Mouse (Mus musculus): ENCODE measurements around the gene B4galnt2.
"Not testable (repeated sequence)": the region's sequence is repeated elsewhere in the genome, so short reads cannot be mapped to it uniquely, and the experiment has no call there.

The B4galnt2 gene

DNA sequence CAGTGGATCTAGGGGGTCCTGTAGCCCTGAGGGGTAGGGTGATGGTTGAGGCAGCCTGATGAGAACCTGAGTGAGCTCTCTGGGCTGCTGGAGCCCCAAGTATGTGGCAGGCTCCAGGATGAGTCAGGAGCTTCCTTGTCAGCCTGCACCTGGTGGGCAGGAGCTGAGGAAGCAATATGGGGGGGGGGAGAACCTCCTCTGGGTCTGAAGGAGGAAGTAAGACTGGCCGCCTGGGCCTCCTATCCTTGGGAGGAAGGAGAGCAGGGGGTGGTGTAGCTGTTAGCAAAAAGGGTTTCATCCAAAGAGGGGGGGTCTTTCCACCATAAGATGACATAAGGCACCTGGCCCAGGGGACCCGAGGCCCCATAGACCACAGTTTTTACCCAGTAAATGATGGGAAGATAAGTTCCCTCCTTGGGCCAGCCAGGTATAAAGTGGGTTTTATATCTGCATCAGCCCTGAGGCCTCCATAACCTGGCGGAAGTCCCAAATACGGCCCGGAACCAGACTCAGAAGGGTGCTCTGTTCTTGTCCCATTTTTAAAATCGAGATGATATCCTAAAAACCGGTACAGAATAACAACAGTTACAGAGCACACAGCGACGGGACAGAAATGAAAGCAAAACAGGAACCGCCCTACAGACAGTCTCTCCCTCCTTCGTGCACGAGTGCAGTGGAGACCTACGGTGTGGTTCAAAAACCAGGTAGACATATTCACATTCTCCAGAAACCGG, 18.1 kb downstream of the B4galnt2 start:
- DNase-seq (ENCODE audit: low spot score in 2 of 2): peak in 1 of 2 experiments; percentile 22

DNA sequence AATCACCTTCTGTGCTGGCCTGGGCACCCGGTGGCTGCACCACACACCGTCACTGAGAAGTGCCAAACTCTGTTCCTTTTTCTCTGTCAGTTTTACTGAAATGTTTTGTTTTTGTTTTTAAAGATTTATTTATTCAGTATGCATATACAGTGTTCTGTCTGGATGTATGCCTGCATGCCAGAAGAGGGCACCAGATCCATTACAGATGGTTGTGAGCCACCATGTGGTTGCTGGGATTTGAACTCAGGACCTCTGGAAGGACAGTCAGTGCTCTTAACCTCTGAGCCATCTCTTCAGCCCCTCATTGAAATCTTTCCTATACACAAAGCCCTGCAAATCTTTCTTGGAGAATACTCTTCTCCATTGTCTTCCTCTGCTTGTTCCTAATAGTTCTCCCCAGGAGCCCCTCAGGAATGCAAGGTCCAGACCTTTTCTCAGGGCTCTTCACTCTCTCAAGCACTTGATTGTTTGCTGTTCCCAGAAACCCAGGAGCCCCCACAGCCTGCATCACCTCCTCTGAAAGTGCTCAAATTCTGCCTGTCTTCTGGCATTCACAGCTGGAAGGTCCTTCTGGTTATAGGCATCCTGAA, 24.1 kb downstream of the B4galnt2 start:
- no peak for DNase-seq (ENCODE audit: low spot score in 2 of 2)

DNA sequence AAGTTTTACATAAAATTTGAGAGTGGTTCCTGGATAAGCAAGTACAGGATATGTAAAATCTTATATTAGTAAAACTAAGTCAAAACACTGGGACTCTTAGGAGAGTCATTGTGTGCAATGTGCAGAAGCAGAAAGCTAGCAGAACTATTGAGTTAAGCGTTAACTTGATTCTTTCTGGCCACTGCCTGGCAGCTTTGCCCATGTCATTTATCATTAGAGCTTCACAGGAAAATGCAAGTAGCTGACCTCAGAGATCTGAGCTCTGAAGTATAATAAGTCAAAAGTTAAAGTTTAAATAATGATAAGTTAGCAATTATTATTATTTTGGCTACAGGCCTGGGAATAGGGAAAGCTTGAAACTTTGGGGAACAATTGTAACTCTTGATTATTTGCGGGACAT, 34.8 kb downstream of the B4galnt2 start:
- DNase-seq (ENCODE audit: low spot score in 2 of 2): not testable (repeated sequence)

DNA sequence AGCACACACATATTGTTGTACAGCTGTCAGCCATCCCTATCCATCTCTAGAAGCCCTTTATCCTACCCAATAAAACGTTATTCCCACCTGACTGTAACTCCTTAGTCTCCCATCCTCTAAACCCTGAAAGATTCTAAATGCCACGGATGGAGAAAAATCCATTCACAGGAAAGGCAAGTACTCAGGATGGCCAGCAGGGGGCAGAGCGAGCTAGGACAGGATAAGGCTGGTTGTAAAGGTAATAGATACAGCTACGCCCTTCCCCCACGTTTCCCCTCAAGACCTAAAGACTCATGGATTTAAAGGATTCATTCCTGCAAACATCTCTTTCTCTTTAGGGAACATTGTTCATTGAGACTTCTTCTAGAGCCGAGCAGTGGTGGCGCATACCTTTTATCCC, 38.4 kb downstream of the B4galnt2 start:
- peak in 1 of 2 experiments; percentile 65 for DNase-seq (ENCODE audit: low spot score in 2 of 2)

- peak in 1 of 2 experiments; percentile 32 for DNase-seq (ENCODE audit: low spot score in 2 of 2)
Measured at GRCm38 (mm10) chr11:95875804-95876203, 38.9 kb downstream of the B4galnt2 start.

- DNase-seq (ENCODE audit: low spot score in 2 of 2): no peak
Measured at GRCm38 (mm10) chr11:95869918-95870470, 44.7 kb downstream of the B4galnt2 start.

- DNase-seq (ENCODE audit: low spot score in 2 of 2): no peak
Measured at GRCm38 (mm10) chr11:95869442-95869841, 45.2 kb downstream of the B4galnt2 start.

DNA sequence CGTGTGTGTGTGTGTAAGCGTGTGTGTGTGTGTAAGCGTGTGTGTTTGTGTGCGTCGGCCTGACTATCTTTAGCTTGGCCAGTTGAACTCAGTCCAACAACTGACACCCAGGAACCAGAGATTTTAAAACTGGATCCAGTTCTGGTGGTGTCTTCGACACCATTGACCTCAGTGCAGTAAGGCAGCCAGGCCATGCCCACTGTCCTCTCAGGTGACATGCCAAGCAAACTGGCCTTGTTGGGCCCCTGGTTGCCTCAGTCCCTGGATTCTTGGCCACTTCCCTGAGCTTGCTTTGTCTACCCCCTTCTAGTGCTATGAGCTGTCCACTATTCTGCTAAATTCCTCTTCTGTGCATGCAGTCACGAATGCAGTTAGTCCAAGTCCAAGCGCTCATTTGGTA, 53.3 kb downstream of the B4galnt2 start:
- DNase-seq (ENCODE audit: low spot score in 2 of 2): no peak

GRCm38 (mm10) chr11:95860071-95860490, 54.6 kb downstream of the B4galnt2 start:
- no peak for DNase-seq (ENCODE audit: low spot score in 2 of 2)

GRCm38 (mm10) chr11:95859468-95859855, 55.2 kb downstream of the B4galnt2 start:
- peak; percentile 66 to 67 for DNase-seq (ENCODE audit: low spot score in 2 of 2)

DNA sequence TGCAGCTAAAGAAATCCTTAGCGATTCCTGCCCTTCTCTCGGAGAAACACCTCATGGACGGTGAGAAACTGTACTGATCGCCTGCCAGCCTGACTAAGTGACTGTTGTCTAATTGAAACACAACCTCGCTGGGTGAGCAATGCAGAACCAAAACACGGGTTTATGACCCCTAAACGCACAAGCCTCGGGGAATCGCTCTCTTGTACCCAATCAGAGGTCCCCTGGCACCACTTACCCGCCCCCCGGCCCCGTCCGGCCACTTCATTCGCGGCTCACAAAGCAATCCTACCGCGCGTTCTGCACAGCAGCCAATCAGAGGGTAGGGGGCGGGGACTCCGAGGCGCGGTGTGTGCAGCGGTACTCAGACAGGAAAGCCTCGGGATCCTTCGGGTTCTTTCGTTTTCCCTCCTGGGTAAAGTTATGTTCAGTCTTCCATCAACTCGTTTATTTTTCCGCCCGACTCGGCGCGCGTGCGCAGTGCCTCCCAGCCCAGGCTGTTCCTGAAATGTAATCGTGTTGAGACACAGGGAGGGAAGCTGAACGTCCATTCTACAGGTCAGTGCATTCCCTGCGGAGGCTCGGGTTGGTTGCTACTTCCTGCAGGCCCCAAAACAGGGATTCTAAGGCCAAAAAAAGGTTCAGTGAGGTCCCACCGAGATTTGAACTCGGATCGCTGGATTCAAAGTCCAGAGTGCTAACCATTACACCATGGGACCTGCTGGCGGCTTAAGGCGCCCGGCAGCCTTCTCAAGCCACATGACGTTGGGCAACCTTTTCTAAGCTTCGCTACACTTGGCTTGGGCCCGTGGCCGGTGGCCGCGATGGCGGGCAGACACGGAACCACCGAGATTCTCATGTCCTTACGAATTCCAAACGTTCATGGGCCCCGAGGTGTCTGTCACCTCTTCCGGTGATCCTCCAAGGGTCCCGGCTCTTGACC, 55.9 kb downstream of the B4galnt2 start:
- peak; percentile 97 to 98 for DNase-seq (ENCODE audit: low spot score in 2 of 2)

- no peak for DNase-seq (ENCODE audit: low spot score in 2 of 2)
Measured at GRCm38 (mm10) chr11:95857716-95858527, 56.8 kb downstream of the B4galnt2 start.

GRCm38 (mm10) chr11:95857306-95857705, 57.4 kb downstream of the B4galnt2 start:
- DNase-seq (ENCODE audit: low spot score in 2 of 2): no peak

- peak in 1 of 2 experiments; percentile 76 for DNase-seq (ENCODE audit: low spot score in 2 of 2)
Measured at GRCm38 (mm10) chr11:95853684-95854083, 61.0 kb downstream of the B4galnt2 start.

DNA sequence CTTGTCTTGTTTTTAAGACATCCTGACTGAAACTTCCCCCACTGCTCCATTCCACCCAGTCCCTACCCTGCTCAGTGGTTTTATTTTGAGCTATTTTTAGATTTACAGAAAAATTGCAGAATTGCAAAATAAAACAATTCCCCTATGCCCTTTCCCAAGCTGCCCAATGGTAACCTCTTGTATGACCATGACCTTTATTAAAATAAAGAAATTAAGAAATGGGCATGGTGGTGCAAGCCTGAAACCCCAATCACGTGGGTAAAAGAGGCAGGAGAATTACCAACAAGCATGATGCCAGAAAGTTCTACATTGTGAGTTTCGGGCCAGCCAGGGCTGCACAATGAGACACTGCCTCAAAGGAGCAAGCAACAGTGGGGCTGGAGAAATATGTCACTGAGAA, 63.8 kb downstream of the B4galnt2 start:
- no peak for DNase-seq (ENCODE audit: low spot score in 2 of 2)

DNA sequence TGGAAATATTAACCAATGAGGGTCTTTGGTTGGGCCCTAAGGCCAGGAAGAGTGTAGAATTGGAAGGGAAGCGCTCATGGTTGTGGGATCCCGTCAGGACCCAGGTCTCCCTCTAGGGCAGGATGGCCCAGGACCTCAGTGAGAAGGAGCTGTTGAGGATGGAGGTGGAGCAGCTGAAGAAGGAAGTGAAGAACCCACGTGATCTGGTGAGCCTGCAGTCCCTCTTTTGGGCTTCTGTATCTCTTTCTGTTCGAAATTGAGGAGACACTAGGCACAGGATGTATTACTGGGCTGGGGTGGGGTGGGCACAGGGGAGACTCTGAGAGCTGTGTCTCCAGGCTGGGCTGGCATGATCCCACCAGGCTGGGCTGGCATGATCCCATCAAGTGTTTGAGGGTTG, 69.8 kb downstream of the B4galnt2 start:
- DNase-seq (ENCODE audit: low spot score in 2 of 2): no peak

DNA sequence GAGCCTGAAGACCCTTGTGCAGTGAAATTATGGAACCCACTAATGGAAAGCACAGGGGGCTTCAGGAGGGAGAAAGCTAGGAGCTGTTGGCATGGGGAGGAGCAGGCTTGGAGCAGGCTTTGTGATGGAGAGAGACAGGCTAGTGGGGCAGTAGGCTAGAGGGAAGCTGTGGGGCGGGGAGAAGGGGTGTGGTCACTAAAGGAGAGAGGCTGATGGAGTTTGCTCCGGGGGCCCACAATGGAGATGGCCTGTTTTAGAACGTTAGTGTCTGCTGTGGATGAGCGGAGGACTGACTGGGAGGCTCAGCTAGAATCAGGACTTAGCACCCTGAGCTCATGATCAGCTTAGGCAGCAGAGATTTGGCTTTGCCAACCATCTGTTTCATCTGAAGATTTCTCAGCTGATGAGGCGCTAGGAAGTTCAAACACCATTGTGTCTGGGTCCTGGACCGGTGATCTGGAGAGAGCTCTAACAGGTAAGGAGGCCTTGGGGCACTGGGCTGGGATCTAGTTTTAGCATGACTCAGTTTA, 71.2 kb downstream of the B4galnt2 start:
- DNase-seq (ENCODE audit: low spot score in 2 of 2): no peak

DNA sequence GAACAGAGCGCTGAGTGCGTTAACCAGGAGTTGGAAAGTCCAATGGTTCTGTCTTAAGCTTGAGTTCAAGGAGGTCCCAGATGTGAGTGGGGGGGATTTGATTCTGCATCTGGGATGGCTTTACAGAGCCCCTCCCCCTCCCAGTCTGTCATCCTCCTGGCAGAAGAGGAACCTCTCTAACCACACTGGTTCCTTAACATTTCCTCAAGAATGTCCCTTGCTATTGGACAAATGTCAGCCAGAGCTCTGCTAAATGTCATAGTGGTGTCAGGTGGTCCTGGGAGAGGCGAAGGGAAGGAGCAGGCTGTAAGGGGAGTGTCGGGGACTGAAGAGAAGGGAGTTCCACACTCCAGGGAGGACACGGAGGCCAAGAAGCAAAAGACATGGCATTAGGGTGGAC, 71.7 kb downstream of the B4galnt2 start:
- DNase-seq (ENCODE audit: low spot score in 2 of 2): no peak

GRCm38 (mm10) chr11:95842074-95842681, 72.5 kb downstream of the B4galnt2 start, which contains the start of gene Abi3:
Abi3 (minus strand) TSS chr11:95842476.
- DNase-seq (ENCODE audit: low spot score in 2 of 2): peak; percentile 88 to 89

GRCm38 (mm10) chr11:95841498-95841830, 73.2 kb downstream of the B4galnt2 start:
- DNase-seq (ENCODE audit: low spot score in 2 of 2): no peak

All from thymus, postnatal 10 days (tissue).